Mouse (Mus musculus): ENCODE results near the gene Btbd16. TPM values are rescaled to one million over a fixed set of nuclear protein-coding genes. Genes with fewer than 3 reads are reported as not detected.
A peak's percentile ranks its signal among the peaks of the same experiment; 100 is the strongest.

Gene Btbd16
- polyA plus RNA-seq, 1 experiment from 2014 or later, result not detected

- H3K4me3 ChIP-seq (ENCODE audit: low read depth, low read length), result no peak overlapping the region
- ATAC-seq (ENCODE audit: insufficient number of reproducible peaks, low FRiP score, low TSS enrichment, low read depth) (peak; percentile 65), DNase-seq (ENCODE audit: low spot score) (peak; percentile 81)
- no peak overlapping the region for H3K4me2 ChIP-seq (ENCODE audit: low read depth, severe bottlenecking)
- H3K9ac ChIP-seq (ENCODE audit: low read length), result no peak overlapping the region
- peaks cover 6% of the 10 kb centered on the region for H3K36me3 ChIP-seq (ENCODE audit: control insufficient read depth, insufficient read depth, low read length)
- WGBS, result 44% methylated on average over 17 of the region's 17 CpGs
- H3K27me3 ChIP-seq (ENCODE audit: control insufficient read depth, insufficient read depth, low read length), result no peaks in the 10 kb centered on the region
- no peaks in the 10 kb centered on the region for H3K4me1 ChIP-seq (ENCODE audit: control insufficient read depth, insufficient read depth, low read length)
- no peak overlapping the region for H3K27ac ChIP-seq (replicated peaks; ENCODE audit: low read depth, low read length)
- H3K9me3 ChIP-seq (ENCODE audit: control insufficient read depth, low read length), result no peaks in the 10 kb centered on the region
Observed at GRCm38 (mm10) chr7:130762071-130762897, 11.6 kb upstream of the Btbd16 start.

- no peak for ATAC-seq (ENCODE audit: insufficient number of reproducible peaks, low FRiP score, low TSS enrichment, low read depth)
- H3K36me3 ChIP-seq (ENCODE audit: control insufficient read depth, insufficient read depth, low read length), result peaks cover 6% of the 10 kb centered on the region
Observed at GRCm38 (mm10) chr7:130764160-130764559, 9.7 kb upstream of the Btbd16 start.

DNA sequence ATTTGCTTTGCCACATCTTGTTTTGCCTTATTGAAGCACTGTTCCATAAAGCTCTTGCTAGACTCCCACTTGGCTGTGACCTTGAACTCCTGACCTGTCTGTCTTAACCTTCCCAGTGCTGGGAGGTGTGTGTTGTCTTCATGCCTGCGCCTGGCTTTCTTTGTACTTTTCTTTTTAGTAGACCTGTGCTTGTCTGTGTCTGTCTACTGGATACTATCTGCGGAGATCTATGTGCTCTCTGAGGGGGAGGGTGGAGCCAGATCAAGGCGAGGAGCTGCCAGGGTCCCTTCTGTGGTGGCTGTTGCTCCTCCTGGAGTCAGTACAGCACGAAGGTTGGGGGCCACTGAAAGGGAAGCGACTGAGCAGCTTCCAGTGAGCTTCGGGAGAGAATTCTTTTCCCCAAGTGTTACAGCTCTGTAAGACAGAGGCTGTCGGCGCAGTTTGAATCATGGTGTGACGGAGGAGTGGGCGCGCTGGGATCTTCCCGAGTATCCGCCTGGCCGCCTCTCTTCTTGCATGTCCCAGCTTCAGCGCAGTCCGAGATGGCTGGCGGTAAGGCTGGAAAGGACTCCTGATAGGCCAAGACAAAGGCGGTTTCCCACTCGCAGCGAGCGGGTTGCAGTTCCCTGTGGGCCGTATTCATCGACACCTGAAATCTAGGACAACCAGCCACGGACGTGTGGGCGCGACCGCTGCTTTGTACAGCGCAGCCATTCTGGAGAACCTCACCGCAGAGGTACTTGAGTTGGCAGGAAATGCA lies 7.3 kb upstream of the Btbd16 start:
- Histone ChIP-seq H3K4me2 (ENCODE audit: low read depth, severe bottlenecking) (no peak overlapping the region), H3K36me3 (ENCODE audit: control insufficient read depth, insufficient read depth, low read length) (no peaks in the 10 kb centered on the region; the same call in 1 of the 2 replicates), H3K27ac (replicated peaks; ENCODE audit: low read depth, low read length) (no peak overlapping the region), H3K27me3 (ENCODE audit: control insufficient read depth, insufficient read depth, low read length) (no peaks in the 10 kb centered on the region), H3K4me3 (ENCODE audit: low read depth, low read length) (no peak overlapping the region), H3K9me3 (ENCODE audit: control insufficient read depth, low read length) (no peaks in the 10 kb centered on the region), H3K9ac (ENCODE audit: low read length) (no peak overlapping the region), H3K4me1 (ENCODE audit: control insufficient read depth, insufficient read depth, low read length) (no peaks in the 10 kb centered on the region)
- 71% methylated on average over 30 of the region's 30 CpGs for WGBS
- DNase-seq (ENCODE audit: low spot score), result no peak
- ATAC-seq (ENCODE audit: insufficient number of reproducible peaks, low FRiP score, low TSS enrichment, low read depth), result no peak

More at GRCm38 (mm10) chr7:130764160-130764559, 9.7 kb upstream of the Btbd16 start:
- Histone ChIP-seq H3K4me3 (ENCODE audit: low read depth, low read length) (no peak overlapping the region), H3K9ac (ENCODE audit: low read length) (no peak overlapping the region), H3K27ac (replicated peaks; ENCODE audit: low read depth, low read length) (no peak overlapping the region), H3K4me1 (ENCODE audit: control insufficient read depth, insufficient read depth, low read length) (no peaks in the 10 kb centered on the region), H3K27me3 (ENCODE audit: control insufficient read depth, insufficient read depth, low read length) (no peaks in the 10 kb centered on the region), H3K4me2 (ENCODE audit: low read depth, severe bottlenecking) (no peak overlapping the region), H3K9me3 (ENCODE audit: control insufficient read depth, low read length) (no peaks in the 10 kb centered on the region)
- no peak for DNase-seq (ENCODE audit: low spot score)
- 96% methylated on average over 17 of the region's 17 CpGs for WGBS

- ATAC-seq (ENCODE audit: insufficient number of reproducible peaks, low FRiP score, low TSS enrichment, low read depth), result no peak
- H3K27me3 ChIP-seq (ENCODE audit: control insufficient read depth, insufficient read depth, low read length), result no peaks in the 10 kb centered on the region
- no peak for DNase-seq (ENCODE audit: low spot score)
Observed at GRCm38 (mm10) chr7:130768151-130768550, 5.7 kb upstream of the Btbd16 start.

DNA sequence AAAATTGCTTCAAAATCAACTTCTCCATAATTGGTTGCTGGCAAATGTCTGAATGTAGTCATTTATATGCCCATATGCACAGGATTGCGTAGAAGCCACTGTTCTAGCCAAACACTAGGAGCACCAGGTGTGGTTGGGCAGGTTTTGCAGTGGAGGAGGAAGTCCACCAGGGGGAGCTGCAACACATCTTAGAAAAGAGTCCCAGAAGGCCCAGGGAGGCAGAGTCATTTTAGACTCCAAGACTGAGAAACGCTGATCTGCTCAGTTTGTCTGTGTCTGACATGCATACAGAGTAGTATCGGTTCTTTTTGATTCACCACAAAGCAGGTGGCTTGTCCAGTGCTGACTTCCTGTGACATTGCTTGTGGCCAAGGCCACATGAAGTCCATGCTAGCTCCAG lies 3.2 kb upstream of the Btbd16 start:
- WGBS, result 29% methylated on average over 3 of the region's 3 CpGs
- no peaks in the 10 kb centered on the region for H3K4me1 ChIP-seq (ENCODE audit: control insufficient read depth, insufficient read depth, low read length)
- H3K27me3 ChIP-seq (ENCODE audit: control insufficient read depth, insufficient read depth, low read length), result no peaks in the 10 kb centered on the region
- no peak overlapping the region for H3K4me3 ChIP-seq (ENCODE audit: low read depth, low read length)
- DNase-seq (ENCODE audit: low spot score) (peak; percentile 89), ATAC-seq (ENCODE audit: insufficient number of reproducible peaks, low FRiP score, low TSS enrichment, low read depth) (no peak)
- no peak overlapping the region for H3K4me2 ChIP-seq (ENCODE audit: low read depth, severe bottlenecking)
- no peak overlapping the region for H3K27ac ChIP-seq (replicated peaks; ENCODE audit: low read depth, low read length)
- no peak overlapping the region for H3K9ac ChIP-seq (ENCODE audit: low read length)
- no peaks in the 10 kb centered on the region for H3K9me3 ChIP-seq (ENCODE audit: control insufficient read depth, low read length)
- H3K36me3 ChIP-seq (ENCODE audit: control insufficient read depth, insufficient read depth, low read length), result no peaks in the 10 kb centered on the region

More at GRCm38 (mm10) chr7:130768151-130768550, 5.7 kb upstream of the Btbd16 start:
- Histone ChIP-seq H3K9me3 (ENCODE audit: control insufficient read depth, low read length) (no peaks in the 10 kb centered on the region), H3K4me2 (ENCODE audit: low read depth, severe bottlenecking) (no peak overlapping the region), H3K4me1 (ENCODE audit: control insufficient read depth, insufficient read depth, low read length) (no peaks in the 10 kb centered on the region), H3K36me3 (ENCODE audit: control insufficient read depth, insufficient read depth, low read length) (no peaks in the 10 kb centered on the region; the same call in 1 of the 2 replicates), H3K9ac (ENCODE audit: low read length) (no peak overlapping the region), H3K4me3 (ENCODE audit: low read depth, low read length) (no peak overlapping the region), H3K27ac (replicated peaks; ENCODE audit: low read depth, low read length) (no peak overlapping the region)
- 89% methylated on average over 4 of the region's 4 CpGs for WGBS

- H3K36me3 ChIP-seq (ENCODE audit: control insufficient read depth, insufficient read depth, low read length), result no peaks in the 10 kb centered on the region
- H3K4me3 ChIP-seq (ENCODE audit: low read depth, low read length), result no peak overlapping the region
- H3K4me1 ChIP-seq (ENCODE audit: control insufficient read depth, insufficient read depth, low read length), result no peaks in the 10 kb centered on the region
- H3K27ac ChIP-seq (replicated peaks; ENCODE audit: low read depth, low read length), result no peak overlapping the region
- 65% methylated on average over 11 of the region's 11 CpGs for WGBS
- no peak overlapping the region for H3K4me2 ChIP-seq (ENCODE audit: low read depth, severe bottlenecking)
- peak; percentile 64 for DNase-seq (ENCODE audit: low spot score)
- no peaks in the 10 kb centered on the region for H3K9me3 ChIP-seq (ENCODE audit: control insufficient read depth, low read length)
- H3K9ac ChIP-seq (ENCODE audit: low read length), result no peak overlapping the region
- H3K27me3 ChIP-seq (ENCODE audit: control insufficient read depth, insufficient read depth, low read length), result no peaks in the 10 kb centered on the region
- ATAC-seq (ENCODE audit: insufficient number of reproducible peaks, low FRiP score, low TSS enrichment, low read depth), result no peak
Observed at GRCm38 (mm10) chr7:130773171-130773830, 568 bp upstream of the Btbd16 start.

DNA sequence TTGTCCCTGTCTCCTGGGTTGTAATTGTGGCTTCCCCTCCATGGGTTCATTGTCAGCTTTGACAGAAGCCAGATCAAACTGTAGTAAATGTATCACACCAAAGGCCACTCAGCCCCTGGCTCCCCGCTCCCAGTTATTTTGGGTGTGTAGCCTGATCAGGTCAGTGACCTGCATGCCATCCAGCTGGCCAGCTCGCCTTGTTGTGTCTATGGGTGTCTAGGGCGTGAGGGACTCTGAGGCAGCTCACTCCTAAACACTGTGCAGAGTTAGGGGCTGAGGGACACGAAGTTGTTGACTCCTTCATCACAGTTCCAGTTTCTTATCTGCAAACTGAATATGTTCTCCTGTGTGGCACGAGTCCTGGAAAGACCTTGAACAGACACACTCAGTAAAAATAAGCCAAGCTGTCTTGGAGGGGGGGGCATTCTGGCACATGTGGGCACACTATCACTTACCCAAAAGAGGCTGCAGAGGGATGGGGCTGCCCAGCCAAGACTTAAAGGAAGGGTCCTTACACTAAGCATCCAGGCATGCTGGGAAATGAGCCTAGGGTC lies 7.1 kb downstream of the Btbd16 start:
- Histone ChIP-seq H3K36me3 (ENCODE audit: control insufficient read depth, insufficient read depth, low read length) (no peaks in the 10 kb centered on the region), H3K9me3 (ENCODE audit: control insufficient read depth, low read length) (no peaks in the 10 kb centered on the region), H3K27ac (replicated peaks; ENCODE audit: low read depth, low read length) (no peak overlapping the region), H3K4me2 (ENCODE audit: low read depth, severe bottlenecking) (no peak overlapping the region), H3K4me1 (ENCODE audit: control insufficient read depth, insufficient read depth, low read length) (no peaks in the 10 kb centered on the region), H3K4me3 (ENCODE audit: low read depth, low read length) (no peak overlapping the region), H3K9ac (ENCODE audit: low read length) (no peak overlapping the region), H3K27me3 (ENCODE audit: control insufficient read depth, insufficient read depth, low read length) (no peaks in the 10 kb centered on the region)
- ATAC-seq (ENCODE audit: insufficient number of reproducible peaks, low FRiP score, low TSS enrichment, low read depth) (no peak), DNase-seq (ENCODE audit: low spot score) (no peak)
- 59% methylated on average over 5 of the region's 5 CpGs for WGBS

GRCm38 (mm10) chr7:130782501-130783050 lies 8.7 kb downstream of the Btbd16 start:
- no peak overlapping the region for H3K4me2 ChIP-seq (ENCODE audit: low read depth, severe bottlenecking)
- ATAC-seq (ENCODE audit: insufficient number of reproducible peaks, low FRiP score, low TSS enrichment, low read depth) (no peak), DNase-seq (ENCODE audit: low spot score) (no peak)
- WGBS, result 79% methylated on average over 5 of the region's 5 CpGs
- H3K27ac ChIP-seq (replicated peaks; ENCODE audit: low read depth, low read length), result no peak overlapping the region
- no peak overlapping the region for H3K4me3 ChIP-seq (ENCODE audit: low read depth, low read length)
- no peaks in the 10 kb centered on the region for H3K27me3 ChIP-seq (ENCODE audit: control insufficient read depth, insufficient read depth, low read length)
- H3K9ac ChIP-seq (ENCODE audit: low read length), result no peak overlapping the region
- no peaks in the 10 kb centered on the region for H3K9me3 ChIP-seq (ENCODE audit: control insufficient read depth, low read length)
- H3K36me3 ChIP-seq (ENCODE audit: control insufficient read depth, insufficient read depth, low read length), result no peaks in the 10 kb centered on the region
- no peaks in the 10 kb centered on the region for H3K4me1 ChIP-seq (ENCODE audit: control insufficient read depth, insufficient read depth, low read length)
